Mouse (Mus musculus) forebrain, embryonic 15.5 days (tissue): ENCODE results near the gene Fam163b. TPM values are rescaled to one million over a fixed set of nuclear protein-coding genes. Genes with fewer than 3 reads are reported as not detected.

Experiments
- ATAC-seq: fragments of 200-750 bp; cut with Nextera tagmentation; replicated peaks from 2 replicates; pipeline ENCODE4 v1.8.0; 2017; ENCODE audit warnings: mild to moderate bottlenecking, moderate TSS enrichment, moderate library complexity
- H3K27ac ChIP-seq: fragments of 300-500 bp; sonication (generic); replicated peaks from 2 replicates; pipeline ENCODE4 v1.5.1; 2015; ENCODE audit warnings: mild to moderate bottlenecking, inconsistent platforms
- H3K27me3 ChIP-seq: fragments of 300-500 bp; sonication (generic); 2 replicates; pipeline ENCODE4 v1.6.1; 2015; ENCODE audit warnings: inconsistent platforms
- H3K36me3 ChIP-seq: fragments of 300-500 bp; sonication (generic); 2 replicates; pipeline ENCODE4 v1.6.1; 2015; ENCODE audit warnings: mild to moderate bottlenecking, inconsistent platforms
- H3K4me1 ChIP-seq: fragments of 300-500 bp; sonication (generic); 2 replicates; pipeline ENCODE4 v1.6.1; 2015; ENCODE audit warnings: inconsistent platforms
- H3K4me2 ChIP-seq: fragments of 300-500 bp; sonication (generic); replicated peaks from 2 replicates; pipeline ENCODE4 v1.6.1; 2015; ENCODE audit warnings: mild to moderate bottlenecking, inconsistent platforms
- H3K4me3 ChIP-seq: fragments of 300-500 bp; sonication (generic); 2 replicates; pipeline ENCODE4 v1.5.1; 2015; ENCODE audit warnings: mild to moderate bottlenecking, inconsistent platforms
- H3K9ac ChIP-seq: fragments of 300-500 bp; sonication (generic); replicated peaks from 2 replicates; pipeline ENCODE4 v1.6.1; 2015; ENCODE audit warnings: mild to moderate bottlenecking, inconsistent platforms
- H3K9me3 ChIP-seq: fragments of 300-500 bp; sonication (generic); 2 replicates; pipeline ENCODE4 v1.6.1; 2016; ENCODE audit warnings: inconsistent platforms
- whole genome bisulfite sequencing: fragments of 180-500 bp; shearing (Covaris S2); methylation state at CpG from one replicate; pipeline ENCODE4 v1.1.7; 2015; ENCODE audit warnings: mixed read lengths; 5-methylcytosine and 5-hydroxymethylcytosine counted together
- polyA plus RNA-seq: library from polyadenylated mRNA; unstranded; fragments of >200 nt; fragmentation: Nextera tagmentation; extraction: Ambion mirVana; gene quantifications from 2 replicates; pipeline ENCODE4 v1.2.1, GENCODE M21; 2015

Fam163b gene
- 3.5 and 4.6 TPM in 2 replicates for polyA plus RNA-seq

DNA sequence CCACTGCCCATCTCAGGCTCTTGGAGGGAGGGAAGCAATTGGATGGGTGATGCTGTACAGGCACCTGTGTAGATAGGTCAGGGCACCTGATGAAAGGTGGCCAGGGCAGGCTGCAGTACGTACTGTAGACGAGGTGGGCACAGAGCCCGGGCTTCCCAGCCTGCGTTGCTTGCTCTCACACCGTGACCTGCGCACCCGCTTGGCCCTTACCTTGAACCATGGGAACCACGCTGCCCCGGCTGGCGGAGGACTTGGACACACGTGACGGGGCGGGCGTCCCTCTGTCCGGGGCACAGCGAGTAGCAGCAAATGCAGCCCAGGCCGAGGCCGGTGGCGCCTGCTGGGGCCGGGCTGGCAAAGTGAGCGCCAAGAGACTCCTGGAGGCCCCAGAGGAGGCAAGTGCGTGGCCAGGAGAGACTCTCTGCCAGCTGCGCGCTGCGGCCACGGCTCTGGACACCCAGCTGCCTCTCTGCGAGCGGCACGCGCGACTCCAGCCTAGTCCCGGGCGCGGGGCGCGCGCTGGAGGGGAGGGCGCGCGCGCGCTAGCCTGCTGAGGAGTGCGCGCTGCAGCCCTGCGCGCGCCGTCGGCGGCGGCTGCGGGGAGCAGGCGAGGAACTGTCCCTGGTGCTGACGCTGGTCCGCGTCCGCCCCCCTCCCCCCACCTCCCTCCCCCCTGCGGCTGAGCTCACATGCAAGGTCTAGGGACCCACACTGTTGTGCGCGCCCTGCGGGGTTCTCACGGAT is at the start of gene Fam163b:
Fam163b (minus strand) TSS at position 542 of the 744 bp plus-strand sequence.
- Histone ChIP-seq H3K36me3 (no peaks in the 10 kb centered on the region), H3K9me3 (no peaks in the 10 kb centered on the region), H3K4me3 (peak within 1 kb of the TSS; percentile 49), H3K4me1 (peaks cover 11% of the 10 kb centered on the region), H3K27me3 (peaks cover 15% of the 10 kb centered on the region), H3K27ac (no peak within 1 kb of the TSS), H3K9ac (peak within 1 kb of the TSS; percentile 49), H3K4me2 (peak within 1 kb of the TSS; percentile 79)
- ATAC-seq, result peak; percentile 57
- 1% methylated on average over 60 of the region's 62 CpGs for WGBS

DNA sequence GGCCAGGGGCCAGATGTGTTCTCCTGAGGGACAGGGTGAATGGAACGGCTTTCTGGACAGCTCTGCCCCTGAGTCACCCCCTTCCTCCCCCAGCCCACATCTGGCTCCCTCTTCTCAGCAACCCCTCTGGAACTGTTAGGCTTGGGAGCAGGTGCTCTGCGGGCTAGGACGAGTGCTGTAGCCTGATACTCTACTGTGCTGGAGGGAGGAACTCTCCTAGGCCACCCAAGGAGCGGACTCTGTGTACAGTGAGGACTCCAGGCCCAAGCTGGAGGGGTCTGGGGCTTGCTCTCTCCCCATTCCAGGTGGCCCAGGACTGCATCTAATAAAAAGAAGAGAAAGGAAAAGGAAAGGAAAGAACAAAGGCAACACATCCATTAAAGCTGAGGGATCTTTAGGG is 47.7 kb upstream of the Fam163b start:
- no peaks in the 10 kb centered on the region for H3K36me3 ChIP-seq

DNA sequence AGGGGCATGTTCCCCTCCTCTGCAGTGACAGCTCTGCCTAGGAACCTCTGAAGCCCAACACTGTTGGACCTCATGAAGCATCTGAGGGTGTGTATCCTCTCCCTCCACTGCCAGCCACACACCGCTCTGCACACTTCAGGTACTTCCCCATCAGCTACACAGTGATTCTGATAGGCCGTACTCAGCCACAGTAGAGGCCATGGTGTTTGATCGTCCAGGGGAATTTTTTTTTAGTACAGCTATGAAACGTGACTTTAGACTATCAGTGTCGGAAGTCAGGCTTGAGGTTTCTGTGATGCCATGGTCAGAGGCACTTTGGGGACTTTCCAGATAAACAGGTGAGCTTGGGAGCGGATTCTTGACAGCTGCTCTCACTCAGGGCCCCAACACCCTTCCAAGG is 45.2 kb upstream of the Fam163b start:
- no peak overlapping the region for H3K4me2 ChIP-seq
- ATAC-seq, result no peak
- H3K27me3 ChIP-seq, result no peaks in the 10 kb centered on the region
- no peaks in the 10 kb centered on the region for H3K36me3 ChIP-seq
- H3K4me1 ChIP-seq, result no peaks in the 10 kb centered on the region
- no peak overlapping the region for H3K9ac ChIP-seq
- no peak overlapping the region for H3K27ac ChIP-seq
- H3K4me3 ChIP-seq, result no peak overlapping the region
- 89% methylated on average over 6 of the region's 6 CpGs for WGBS
- H3K9me3 ChIP-seq, result no peaks in the 10 kb centered on the region

More for the DNA sequence above, 47.7 kb upstream of the Fam163b start:
- WGBS, result 67% methylated on average over 4 of the region's 4 CpGs
- Histone ChIP-seq H3K4me3 (no peak overlapping the region), H3K27ac (no peak overlapping the region), H3K27me3 (no peaks in the 10 kb centered on the region), H3K4me1 (no peaks in the 10 kb centered on the region), H3K9ac (no peak overlapping the region), H3K9me3 (no peaks in the 10 kb centered on the region), H3K4me2 (no peak overlapping the region)
- ATAC-seq, result no peak

DNA sequence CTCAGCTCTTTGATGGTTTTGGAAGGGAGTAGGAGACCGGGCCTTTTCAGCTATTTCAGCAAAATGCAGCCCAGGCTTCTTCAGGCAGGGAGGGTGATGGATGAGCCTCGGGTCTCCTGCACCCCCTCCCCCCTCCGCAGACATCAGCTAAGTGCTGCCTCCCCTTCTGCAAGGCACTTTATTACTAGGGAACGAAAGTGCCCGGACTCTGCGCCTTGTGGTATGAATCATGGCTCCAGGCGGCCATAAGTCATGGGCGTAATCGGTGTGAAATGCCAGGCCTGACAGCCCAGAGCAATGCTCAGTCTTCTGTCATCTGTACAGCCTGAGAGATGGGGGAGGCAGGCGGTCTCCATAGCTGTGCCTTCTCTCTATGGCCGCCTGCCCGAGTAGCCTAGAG is 41.4 kb upstream of the Fam163b start:
- Histone ChIP-seq H3K4me2 (no peak overlapping the region), H3K27me3 (no peaks in the 10 kb centered on the region), H3K27ac (no peak overlapping the region), H3K4me1 (no peaks in the 10 kb centered on the region), H3K4me3 (no peak overlapping the region), H3K36me3 (no peaks in the 10 kb centered on the region), H3K9ac (no peak overlapping the region), H3K9me3 (no peaks in the 10 kb centered on the region)
- ATAC-seq, result no peak
- WGBS, result 88% methylated on average over 12 of the region's 12 CpGs

DNA sequence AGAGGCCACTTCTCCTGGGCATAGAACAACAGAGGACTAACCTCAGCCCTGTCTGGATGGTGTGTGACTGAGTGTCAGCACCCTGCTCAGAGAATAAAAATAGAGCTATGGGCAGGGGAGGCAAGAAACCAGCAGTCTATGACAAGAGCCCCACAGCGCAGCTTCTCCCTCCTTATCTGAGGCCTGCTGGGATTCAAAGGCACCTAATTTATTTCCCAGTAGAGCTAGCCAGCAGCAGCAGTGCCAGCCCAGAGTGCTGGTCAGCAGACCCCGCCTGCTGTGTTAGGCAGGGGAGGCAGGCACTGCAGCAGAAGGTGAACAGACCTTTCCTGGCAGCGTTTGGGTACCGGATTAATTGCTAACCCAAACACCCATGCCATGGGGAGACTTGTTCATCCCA is 39.6 kb upstream of the Fam163b start:
- WGBS, result 69% methylated on average over 4 of the region's 4 CpGs
- no peak overlapping the region for H3K4me2 ChIP-seq
- no peak overlapping the region for H3K27ac ChIP-seq
- no peaks in the 10 kb centered on the region for H3K9me3 ChIP-seq
- no peaks in the 10 kb centered on the region for H3K4me1 ChIP-seq
- ATAC-seq, result no peak
- H3K36me3 ChIP-seq, result no peaks in the 10 kb centered on the region
- no peaks in the 10 kb centered on the region for H3K27me3 ChIP-seq
- H3K9ac ChIP-seq, result no peak overlapping the region
- H3K4me3 ChIP-seq, result no peak overlapping the region

DNA sequence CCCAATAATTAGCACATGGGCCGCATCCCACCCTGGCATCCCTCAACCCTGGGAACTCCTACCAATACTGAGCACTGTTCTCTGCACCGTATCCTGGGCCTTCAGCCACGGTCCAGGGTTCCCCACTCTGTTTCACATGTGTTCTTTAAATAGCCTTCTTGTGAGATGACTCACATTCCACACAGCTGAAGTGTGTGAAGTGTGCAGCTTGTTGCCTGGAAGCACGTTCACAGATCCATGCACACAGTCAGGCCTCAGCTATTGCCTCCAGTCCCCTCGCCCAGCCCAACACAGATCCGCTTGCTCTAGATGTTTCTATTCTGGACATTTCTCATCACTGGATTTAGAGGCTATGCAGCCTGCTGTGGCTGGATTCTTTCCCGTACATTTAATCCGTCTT is 36.8 kb upstream of the Fam163b start:
- Histone ChIP-seq H3K27me3 (no peaks in the 10 kb centered on the region), H3K4me3 (no peak overlapping the region), H3K36me3 (no peaks in the 10 kb centered on the region), H3K4me2 (no peak overlapping the region), H3K9me3 (no peaks in the 10 kb centered on the region), H3K27ac (no peak overlapping the region), H3K9ac (no peak overlapping the region), H3K4me1 (no peaks in the 10 kb centered on the region)
- WGBS, result 76% methylated on average over 8 of the region's 8 CpGs
- no peak for ATAC-seq

DNA sequence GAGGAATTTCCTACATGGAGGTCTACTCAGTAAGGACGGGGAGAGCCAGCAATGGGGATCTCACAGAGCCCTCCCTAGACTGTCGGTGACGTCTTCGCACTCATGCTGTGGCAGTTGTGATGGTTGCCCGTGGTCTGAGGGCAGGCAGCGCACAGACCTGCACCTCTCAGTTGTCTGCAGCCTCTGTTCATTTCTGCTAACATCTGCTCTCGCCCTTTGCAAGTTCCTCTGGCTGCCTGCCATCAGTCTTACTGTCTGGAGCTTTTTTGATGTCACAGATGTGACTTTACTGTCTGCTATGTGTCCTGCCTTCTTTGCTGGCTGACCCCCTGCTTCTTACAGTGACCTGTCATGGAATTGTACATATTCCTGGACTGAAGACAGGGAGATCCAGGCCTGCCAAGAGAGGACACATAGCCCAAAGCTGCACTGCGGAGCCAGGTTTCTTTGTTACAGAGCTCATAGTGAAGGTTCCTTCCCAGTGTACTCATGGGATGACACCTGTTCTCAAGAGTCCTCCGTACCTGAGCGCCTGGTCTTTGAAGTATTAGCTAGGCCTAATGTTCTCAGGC is 33.5 kb upstream of the Fam163b start:
- no peak overlapping the region for H3K9ac ChIP-seq
- H3K4me3 ChIP-seq, result no peak overlapping the region
- no peak for ATAC-seq
- no peaks in the 10 kb centered on the region for H3K27me3 ChIP-seq
- no peaks in the 10 kb centered on the region for H3K9me3 ChIP-seq
- no peak overlapping the region for H3K27ac ChIP-seq
- H3K4me2 ChIP-seq, result no peak overlapping the region
- H3K4me1 ChIP-seq, result no peaks in the 10 kb centered on the region
- H3K36me3 ChIP-seq, result no peaks in the 10 kb centered on the region
- 76% methylated on average over 10 of the region's 10 CpGs for WGBS

DNA sequence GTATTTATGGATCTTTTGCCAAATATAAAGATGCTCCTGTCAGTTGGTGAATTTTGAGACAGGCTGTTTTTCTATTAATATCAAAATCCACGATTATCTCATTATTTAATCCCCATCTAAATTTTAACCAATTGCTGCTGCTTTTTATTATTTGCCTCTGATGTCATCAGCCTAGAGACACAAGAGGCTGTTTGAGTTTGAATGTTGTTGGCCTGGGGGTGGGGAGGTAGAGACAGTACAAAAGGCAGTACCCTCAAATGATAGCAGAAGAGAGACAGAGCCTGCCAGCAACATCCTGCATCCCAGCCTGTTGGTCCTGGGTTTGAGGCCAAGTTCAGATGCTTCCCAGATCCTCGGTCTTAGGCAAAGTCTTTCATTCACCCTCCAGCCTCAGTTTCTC is 32.0 kb upstream of the Fam163b start:
- H3K36me3 ChIP-seq, result no peaks in the 10 kb centered on the region
- ATAC-seq, result no peak
- H3K9me3 ChIP-seq, result no peaks in the 10 kb centered on the region
- no peak overlapping the region for H3K9ac ChIP-seq
- H3K27me3 ChIP-seq, result no peaks in the 10 kb centered on the region
- WGBS, result 58% methylated on average over 2 of the region's 2 CpGs
- no peaks in the 10 kb centered on the region for H3K4me1 ChIP-seq
- H3K27ac ChIP-seq, result peak overlapping the region; percentile 33; the same call in 1 of the 2 replicates
- H3K4me2 ChIP-seq, result no peak overlapping the region
- H3K4me3 ChIP-seq, result no peak overlapping the region

DNA sequence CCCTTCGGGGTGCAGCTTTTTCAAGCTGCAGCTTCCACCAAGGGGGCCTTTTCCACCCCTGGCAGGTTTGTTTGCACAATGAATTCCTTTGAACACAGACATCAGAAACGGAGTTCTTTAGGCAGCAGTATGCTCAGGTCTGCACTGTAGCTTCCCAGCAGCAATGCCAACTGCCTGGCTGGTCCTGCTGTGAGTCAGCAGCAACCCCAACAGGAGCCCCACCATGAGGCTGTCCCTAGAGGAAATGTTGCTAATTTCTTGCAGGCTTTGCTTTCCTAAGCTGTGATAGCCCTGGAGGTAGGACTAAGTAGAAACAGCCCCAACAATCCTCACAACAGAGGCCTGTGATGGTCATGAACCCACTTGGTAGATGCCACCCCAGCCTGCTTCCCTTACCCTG is 24.7 kb upstream of the Fam163b start:
- no peak for ATAC-seq
- no peaks in the 10 kb centered on the region for H3K9me3 ChIP-seq
- H3K4me1 ChIP-seq, result peaks cover 8% of the 10 kb centered on the region; the same call in 1 of the 2 replicates
- no peak overlapping the region for H3K4me2 ChIP-seq
- no peaks in the 10 kb centered on the region for H3K27me3 ChIP-seq
- H3K27ac ChIP-seq, result no peak overlapping the region
- H3K9ac ChIP-seq, result no peak overlapping the region
- 25% methylated on average over 2 of the region's 2 CpGs for WGBS
- H3K4me3 ChIP-seq, result no peak overlapping the region
- no peaks in the 10 kb centered on the region for H3K36me3 ChIP-seq

DNA sequence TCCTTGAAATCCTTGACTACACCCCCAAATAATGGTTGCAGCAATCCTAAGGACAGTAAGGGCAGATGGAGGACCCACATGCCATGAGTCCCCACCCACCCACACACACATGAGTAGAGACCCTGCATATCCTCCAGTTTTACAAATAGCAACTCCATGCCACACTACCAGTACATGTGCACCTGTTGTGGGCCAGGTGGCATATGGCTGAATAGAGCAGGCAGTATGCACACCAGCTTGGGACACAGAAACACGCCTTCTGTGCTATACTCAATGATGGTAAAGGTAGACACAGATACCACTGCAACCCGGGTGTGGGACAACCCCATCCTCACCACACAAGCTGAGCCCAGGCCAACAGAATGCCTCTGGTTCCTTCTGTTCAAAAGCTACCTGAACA is 23.8 kb upstream of the Fam163b start:
- Histone ChIP-seq H3K27ac (no peak overlapping the region), H3K27me3 (no peaks in the 10 kb centered on the region), H3K9ac (no peak overlapping the region), H3K9me3 (no peaks in the 10 kb centered on the region), H3K4me3 (no peak overlapping the region), H3K4me2 (no peak overlapping the region), H3K4me1 (peaks cover 8% of the 10 kb centered on the region; the same call in 1 of the 2 replicates), H3K36me3 (no peaks in the 10 kb centered on the region)
- ATAC-seq, result no peak
- 76% methylated on average over 2 of the region's 2 CpGs for WGBS

DNA sequence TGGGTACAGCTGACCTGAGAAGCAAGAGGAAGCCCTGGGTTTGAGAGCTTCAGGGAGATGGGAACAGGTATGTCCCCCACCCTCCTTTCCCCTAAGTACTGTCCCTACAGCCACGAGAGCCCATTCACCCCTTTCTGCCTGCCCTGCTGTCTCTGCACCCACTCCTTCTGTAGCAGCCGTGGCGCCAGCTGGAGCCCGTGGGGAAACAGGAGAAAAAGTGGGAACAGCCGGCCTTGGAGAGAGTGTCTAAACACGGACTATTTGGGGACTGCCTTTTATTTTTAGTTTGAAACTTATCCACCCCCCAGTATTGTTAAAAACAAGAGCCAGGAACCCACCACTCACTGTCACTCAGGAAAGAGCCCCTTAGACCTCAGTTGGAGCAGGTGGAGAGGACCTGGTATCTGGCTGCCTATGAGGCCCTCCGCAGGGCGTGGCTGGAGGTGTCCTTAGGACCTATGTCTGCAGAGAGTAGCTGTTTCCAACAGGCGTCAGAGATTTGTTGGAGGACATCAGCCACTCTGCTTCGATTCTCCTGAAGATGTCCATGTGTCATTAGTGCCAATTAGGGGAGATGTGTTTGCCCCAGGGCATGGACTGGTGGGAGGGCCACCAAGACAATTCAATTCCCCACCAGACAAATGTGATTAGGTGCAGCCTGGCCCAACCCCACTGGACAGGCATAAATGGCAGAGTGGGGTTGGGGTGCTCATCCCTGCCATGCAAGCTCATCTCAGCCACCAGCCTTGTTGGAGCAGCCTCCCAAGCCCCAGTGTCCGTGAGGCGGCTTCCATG is 22.7 kb upstream of the Fam163b start, which contains the start of gene Dbh:
Dbh (plus strand) TSS at position 438 of the 795 bp plus-strand sequence.
- 73% methylated on average over 12 of the region's 12 CpGs for WGBS
- no peaks in the 10 kb centered on the region for H3K9me3 ChIP-seq
- no peaks in the 10 kb centered on the region for H3K27me3 ChIP-seq
- H3K4me3 ChIP-seq, result no peak within 1 kb of the TSS
- no peak for ATAC-seq
- no peaks in the 10 kb centered on the region for H3K36me3 ChIP-seq
- H3K9ac ChIP-seq, result no peak within 1 kb of the TSS
- no peak within 1 kb of the TSS for H3K4me2 ChIP-seq
- peaks cover 8% of the 10 kb centered on the region; the same call in 1 of the 2 replicates for H3K4me1 ChIP-seq
- H3K27ac ChIP-seq, result no peak within 1 kb of the TSS

DNA sequence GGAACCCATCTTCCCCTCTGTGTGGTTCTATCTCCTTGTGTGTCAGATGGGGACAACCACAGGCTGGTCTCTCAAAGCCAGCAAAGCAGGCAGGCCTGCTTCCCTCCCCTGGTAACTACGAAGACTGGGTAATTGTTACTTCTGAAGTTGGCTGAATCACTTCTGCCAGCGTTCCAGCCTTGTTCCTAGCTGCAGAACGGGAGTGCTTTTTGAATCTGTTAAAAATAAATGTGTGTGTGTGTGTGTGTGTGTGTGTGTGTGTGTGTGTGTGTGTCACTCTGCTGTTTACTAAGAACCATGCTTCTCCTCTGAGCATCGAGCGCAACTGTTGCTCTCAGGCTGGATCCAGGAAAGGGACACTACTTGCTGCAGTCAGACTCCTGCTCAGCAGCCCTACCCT is 21.6 kb upstream of the Fam163b start:
- 60% methylated on average over 5 of the region's 5 CpGs for WGBS
- Histone ChIP-seq H3K27ac (no peak overlapping the region), H3K4me1 (peaks cover 8% of the 10 kb centered on the region; the same call in 1 of the 2 replicates), H3K9me3 (no peaks in the 10 kb centered on the region), H3K4me3 (no peak overlapping the region), H3K4me2 (no peak overlapping the region), H3K36me3 (no peaks in the 10 kb centered on the region), H3K27me3 (no peaks in the 10 kb centered on the region), H3K9ac (no peak overlapping the region)
- ATAC-seq, result no peak
